Mouse (Mus musculus) liver, adult 2 months (tissue): ENCODE results near the gene Hs6st3.

Source experiments
- CTCF ChIP-seq: fragments of 200-500 bp; IDR thresholded peaks from 2 replicates; pipeline ENCODE4 v1.5.1; 2011; ENCODE audit warnings: low read depth, low read length, control low read depth
- POLR2A ChIP-seq: fragments of 200-500 bp; IDR thresholded peaks from 2 replicates; pipeline ENCODE4 v1.6.1; 2011; ENCODE audit warnings: low read length, control low read depth; ENCODE audit not compliant: insufficient read depth; ENCODE audit errors: extremely low read depth

GRCm38 (mm10) chr14:119137906-119138785 lies at the start of gene Hs6st3:
- TF ChIP-seq POLR2A (no peak), CTCF (no peak)
